Mouse (Mus musculus): Measurements from ENCODE around the gene Brsk1.

Brsk1 gene

GRCm38 (mm10) chr7:4690387-4690786 lies at the start of gene Brsk1:
Gene Brsk1, plus strand, starts transcription at chr7:4690604.
- peak; percentile 89 for DNase-seq

- no peak for DNase-seq
Observed at GRCm38 (mm10) chr7:4641155-4641554, 49.2 kb upstream of the Brsk1 start.

GRCm38 (mm10) chr7:4641956-4642355 lies 48.4 kb upstream of the Brsk1 start:
- no peak for DNase-seq

GRCm38 (mm10) chr7:4643225-4643624 lies 47.2 kb upstream of the Brsk1 start:
- DNase-seq = no peak

- DNase-seq = no peak
Observed at GRCm38 (mm10) chr7:4646806-4647205, 43.6 kb upstream of the Brsk1 start.

GRCm38 (mm10) chr7:4647291-4647690 lies 43.1 kb upstream of the Brsk1 start:
- DNase-seq = no peak

- DNase-seq = no peak
Observed at GRCm38 (mm10) chr7:4647992-4648391, 42.4 kb upstream of the Brsk1 start.

GRCm38 (mm10) chr7:4651581-4651980 lies 38.8 kb upstream of the Brsk1 start:
- DNase-seq = no peak

GRCm38 (mm10) chr7:4652726-4653125 lies 37.7 kb upstream of the Brsk1 start:
- no peak for DNase-seq

- DNase-seq = no peak
Observed at GRCm38 (mm10) chr7:4653351-4653750, 37.1 kb upstream of the Brsk1 start.

GRCm38 (mm10) chr7:4653780-4654179 lies 36.6 kb upstream of the Brsk1 start:
- DNase-seq = no peak

- no peak for DNase-seq
Observed at GRCm38 (mm10) chr7:4654221-4654620, 36.2 kb upstream of the Brsk1 start.

- no peak for DNase-seq
Observed at GRCm38 (mm10) chr7:4655393-4655792, 35.0 kb upstream of the Brsk1 start.

- DNase-seq = no peak
Observed at GRCm38 (mm10) chr7:4655916-4656315, 34.5 kb upstream of the Brsk1 start.

- no peak for DNase-seq
Observed at GRCm38 (mm10) chr7:4656818-4657217, 33.6 kb upstream of the Brsk1 start.

GRCm38 (mm10) chr7:4657521-4658127 lies 32.8 kb upstream of the Brsk1 start:
- DNase-seq = peak; percentile 38

- DNase-seq = peak; percentile 62
Observed at GRCm38 (mm10) chr7:4658128-4658907, 32.1 kb upstream of the Brsk1 start.

- DNase-seq = peak; percentile 97
Observed at GRCm38 (mm10) chr7:4658912-4659551, 31.4 kb upstream of the Brsk1 start, which contains the start of gene Ppp6r1. Gene Ppp6r1, minus strand, starts transcription at chr7:4659019.

- DNase-seq = peak; percentile 55
Observed at GRCm38 (mm10) chr7:4659911-4660443, 30.4 kb upstream of the Brsk1 start.

- DNase-seq = no peak
Observed at GRCm38 (mm10) chr7:4663179-4663578, 27.2 kb upstream of the Brsk1 start.

GRCm38 (mm10) chr7:4663742-4664141 lies 26.7 kb upstream of the Brsk1 start:
- DNase-seq = no peak

GRCm38 (mm10) chr7:4666871-4667270 lies 23.5 kb upstream of the Brsk1 start:
- DNase-seq = no peak

GRCm38 (mm10) chr7:4668506-4668905 lies 21.9 kb upstream of the Brsk1 start:
- DNase-seq = no peak

- no peak for DNase-seq
Observed at GRCm38 (mm10) chr7:4669156-4669555, 21.2 kb upstream of the Brsk1 start.

Data from cerebellum, adult 9-10 months (tissue).